Mouse (Mus musculus) CD4-positive helper T cell, adult 2 months (primary cell): ENCODE measurements around the gene Vmn2r40.
"Not testable (repeated sequence)": the region's sequence is repeated elsewhere in the genome, so short reads cannot be mapped to it uniquely, and the experiment has no call there.

Experiments
- DNase-seq: peaks from one replicate; pipeline ENCODE4 v3.0.0-alpha.2; 2012; ENCODE audit warnings: low read depth, missing footprints, low spot score

The Vmn2r40 gene

DNA sequence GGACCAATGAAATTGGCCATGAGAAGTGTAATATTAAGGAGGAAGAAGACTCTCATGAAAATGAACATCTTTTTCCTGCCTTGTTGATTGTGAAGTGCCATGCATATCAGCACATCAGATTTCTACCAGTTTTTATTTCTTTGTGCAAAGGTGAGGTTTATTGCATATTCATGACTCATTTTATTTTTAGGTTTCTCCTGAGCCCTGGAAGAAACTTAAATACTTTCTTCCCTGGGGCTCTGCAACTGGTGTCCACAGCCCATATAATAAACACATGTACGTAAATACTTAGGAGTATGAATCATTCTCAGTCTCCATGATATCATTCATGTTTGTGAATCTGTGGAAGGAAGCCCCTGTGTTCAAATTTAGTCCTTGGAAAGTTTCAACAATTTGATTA is at the start of gene Vmn2r40:
Gene Vmn2r40 (minus strand): TSS at position 101 of the 400 bp plus-strand sequence.
- DNase-seq: not testable (repeated sequence)
